Mouse (Mus musculus): Measurements from ENCODE around the gene Vmn1r94. TPM values are rescaled to one million over a fixed set of nuclear protein-coding genes. Genes with fewer than 3 reads are reported as not detected.

The Vmn1r94 gene
- not detected for polyA plus RNA-seq (2017; shearing (Covaris generic))

DNA sequence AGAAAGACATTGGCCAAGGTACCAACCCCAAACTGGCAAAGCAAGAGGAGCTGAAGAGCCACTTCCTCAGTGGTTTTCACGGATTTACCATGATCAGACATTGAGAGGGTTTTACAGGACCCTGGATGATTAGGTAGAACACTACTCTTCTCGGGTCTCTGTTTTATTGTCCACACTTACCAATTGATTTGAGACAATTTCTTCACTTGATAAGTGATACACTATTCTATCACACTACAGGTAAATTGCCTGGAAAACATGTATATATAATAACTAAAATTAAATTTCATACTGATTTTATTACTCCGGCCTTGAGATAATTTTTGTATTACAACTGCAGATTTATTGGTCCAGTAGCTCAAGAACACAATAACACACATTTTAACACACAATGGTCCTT, at the start of gene Vmn1r94:
Gene Vmn1r94, minus strand, starts transcription at position 101 of the 400 bp plus-strand sequence.

DNA sequence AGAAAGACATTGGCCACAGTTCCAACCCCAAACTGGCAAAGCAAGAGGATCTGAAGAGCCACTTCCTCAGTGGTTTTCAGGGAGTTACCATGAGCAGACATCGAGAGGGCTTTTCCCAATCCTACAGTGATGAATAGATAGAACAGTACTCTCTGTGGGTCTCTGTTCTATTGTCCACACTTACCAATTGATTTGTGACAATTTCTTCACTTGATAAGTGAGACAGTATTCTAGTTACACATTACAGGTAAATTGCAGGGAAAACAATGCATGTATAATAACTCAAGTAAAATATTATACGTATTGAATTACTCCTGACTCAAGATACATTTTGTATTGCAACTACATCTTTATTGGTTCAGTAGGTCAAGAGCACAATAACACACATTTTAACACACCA, 37.3 kb upstream of the Vmn1r94 start, which contains the start of gene Gm6164:
Gene Gm6164, minus strand, starts transcription at position 101 of the 400 bp plus-strand sequence.

DNA sequence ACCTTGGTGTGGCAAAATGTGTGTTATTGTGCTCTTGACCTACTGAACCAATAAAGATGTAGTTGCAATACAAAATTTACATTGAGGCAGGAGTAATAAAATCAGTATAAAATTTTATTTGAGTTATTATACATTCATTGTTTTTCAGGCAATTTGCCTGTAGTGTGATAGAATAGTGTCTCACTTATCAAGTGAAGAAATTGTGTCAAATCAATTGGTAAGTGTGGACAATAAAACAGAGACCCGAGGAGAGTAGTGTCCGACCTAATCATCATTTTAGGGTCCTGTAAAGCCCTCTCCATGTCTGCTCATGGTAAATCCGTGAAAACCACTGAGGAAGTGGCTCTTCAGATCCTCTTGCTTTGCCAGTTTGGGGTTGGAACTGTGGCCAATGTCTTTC, 25.2 kb upstream of the Vmn1r94 start, which contains the start of gene Vmn1r95:
Gene Vmn1r95, plus strand, starts transcription at position 301 of the 400 bp plus-strand sequence.

DNA sequence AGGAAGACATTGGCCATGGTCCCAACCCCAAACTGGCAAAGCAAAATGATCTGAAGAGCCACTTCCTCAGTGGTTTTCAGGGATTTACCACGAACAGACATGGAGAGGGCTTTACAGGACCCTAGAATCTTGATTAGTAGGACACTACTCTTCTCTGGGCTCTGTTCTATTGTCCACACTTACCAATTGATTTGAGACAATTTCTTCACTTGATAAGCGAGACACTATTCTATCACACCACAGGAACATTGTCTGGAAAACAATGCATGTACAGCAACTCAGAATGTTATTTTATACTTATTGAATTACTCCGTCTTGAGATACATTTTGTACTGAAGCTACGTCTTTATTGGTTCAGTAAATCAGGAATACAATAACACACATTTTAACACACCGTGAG, 29.2 kb downstream of the Vmn1r94 start, which contains the start of gene Vmn1r93:
Gene Vmn1r93, minus strand, starts transcription at position 101 of the 400 bp plus-strand sequence.

DNA sequence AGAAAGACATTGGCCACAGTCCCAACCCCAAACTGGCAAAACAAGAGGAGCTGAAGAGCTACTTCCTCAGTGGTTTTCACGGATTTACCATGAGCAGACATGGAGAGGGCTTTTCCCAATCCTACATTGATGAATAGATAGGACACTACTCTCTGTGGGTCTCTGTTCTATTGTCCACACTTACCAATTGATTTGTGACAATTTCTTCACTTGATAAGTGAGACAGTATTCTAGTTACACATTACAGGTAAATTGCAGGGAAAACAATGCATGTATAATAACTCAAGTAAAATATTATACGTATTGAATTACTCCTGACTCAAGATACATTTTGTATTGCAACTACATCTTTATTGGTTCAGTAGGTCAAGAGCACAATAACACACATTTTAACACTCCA, 45.7 kb downstream of the Vmn1r94 start, which contains the start of gene Gm16442:
Gene Gm16442, minus strand, starts transcription at position 101 of the 400 bp plus-strand sequence.

Other genes with a start within 250 kb of the Vmn1r94 start
- gene Pvr, start 247.2 kb downstream of the Vmn1r94 start, polyA plus RNA-seq (2017; shearing (Covaris generic)) = 10 to 100 TPM; 27.5 to 32.5 TPM
- 10 to 100 TPM in 1 of 2 experiments, 1 to 10 TPM in 1; 8.9 to 26.5 TPM for gene Igsf23, start 217.6 kb downstream of the Vmn1r94 start, polyA plus RNA-seq (2017; shearing (Covaris generic))
- gene Ceacam20, start 203.0 kb downstream of the Vmn1r94 start, polyA plus RNA-seq (2017; shearing (Covaris generic)) = 1 to 10 TPM in 1 of 2 experiments, under 1 TPM in 1; 0.49 to 1.5 TPM
- under 1 TPM; 0.16 to 0.34 TPM for gene Nlrp9b, start 176.9 kb downstream of the Vmn1r94 start, polyA plus RNA-seq (2017; shearing (Covaris generic))
- 1 to 10 TPM in 1 of 2 experiments, under 1 TPM in 1; 0.16 to 2.1 TPM for gene Vmn1r91, start 68.7 kb downstream of the Vmn1r94 start, polyA plus RNA-seq (2017; shearing (Covaris generic))
- not detected for gene Gm16442, start 45.8 kb downstream of the Vmn1r94 start, polyA plus RNA-seq (2017; shearing (Covaris generic))
- gene Vmn1r93, start 29.3 kb downstream of the Vmn1r94 start, polyA plus RNA-seq (2017; shearing (Covaris generic)) = not detected
- gene Vmn1r95, start 25.3 kb upstream of the Vmn1r94 start, polyA plus RNA-seq (2017; shearing (Covaris generic)) = not detected
- under 1 TPM in 1 of 2 experiments, not detected in 1; 0.18 TPM for gene Gm6164, start 37.2 kb upstream of the Vmn1r94 start, polyA plus RNA-seq (2017; shearing (Covaris generic))
- gene Gm4498, start 65.5 kb upstream of the Vmn1r94 start, polyA plus RNA-seq (2017; shearing (Covaris generic)) = not detected
- gene Gm5890, start 94.5 kb upstream of the Vmn1r94 start, polyA plus RNA-seq (2017; shearing (Covaris generic)) = 1 to 10 TPM; 1.2 to 2.7 TPM
- gene Gm4133, start 165.7 kb upstream of the Vmn1r94 start, polyA plus RNA-seq (2017; shearing (Covaris generic)) = not detected
- gene Gm5728, start 207.0 kb upstream of the Vmn1r94 start, polyA plus RNA-seq (2017; shearing (Covaris generic)) = not detected
- not detected for gene Vmn1r100, start 249.6 kb upstream of the Vmn1r94 start, polyA plus RNA-seq (2017; shearing (Covaris generic))

Measured in inflammation-experienced regulatory T-cells (primary cell).